Mouse (Mus musculus): ENCODE data around the gene Cdyl.

DNA sequence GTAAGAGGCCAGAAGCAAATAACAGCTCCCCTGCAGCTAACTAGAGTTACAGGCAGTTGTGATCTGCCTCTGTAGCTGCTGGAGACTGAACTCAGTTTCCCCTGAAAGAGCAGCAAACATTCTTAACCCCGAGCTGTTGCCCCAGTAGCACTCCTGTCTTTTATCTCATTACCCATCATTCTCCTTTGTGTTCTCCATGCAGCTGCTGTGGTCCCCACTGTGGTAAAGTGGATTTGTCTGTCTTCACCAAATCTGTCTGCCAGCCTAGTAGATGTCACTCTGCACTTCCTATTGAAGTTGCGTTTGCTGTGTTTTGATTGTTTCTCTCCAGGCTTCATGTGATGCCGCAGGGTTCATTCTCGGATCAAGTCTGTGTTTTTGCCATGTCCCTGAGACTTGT is 130.8 kb downstream of the Cdyl start:
- TF ChIP-seq POLR2A (IDR thresholded peaks at IDR 0.05; ENCODE audit: borderline replicate concordance, extremely low read depth, low read depth, low read length) (no peak), CTCF (IDR thresholded peaks at IDR 0.05; ENCODE audit: insufficient read depth, low read length) (no peak)

Measured in lung, adult 2 months (tissue).